Mouse (Mus musculus): ENCODE measurements around the gene Ereg.
A peak's percentile ranks its signal among the peaks of the same experiment; 100 is the strongest.

The Ereg gene

DNA sequence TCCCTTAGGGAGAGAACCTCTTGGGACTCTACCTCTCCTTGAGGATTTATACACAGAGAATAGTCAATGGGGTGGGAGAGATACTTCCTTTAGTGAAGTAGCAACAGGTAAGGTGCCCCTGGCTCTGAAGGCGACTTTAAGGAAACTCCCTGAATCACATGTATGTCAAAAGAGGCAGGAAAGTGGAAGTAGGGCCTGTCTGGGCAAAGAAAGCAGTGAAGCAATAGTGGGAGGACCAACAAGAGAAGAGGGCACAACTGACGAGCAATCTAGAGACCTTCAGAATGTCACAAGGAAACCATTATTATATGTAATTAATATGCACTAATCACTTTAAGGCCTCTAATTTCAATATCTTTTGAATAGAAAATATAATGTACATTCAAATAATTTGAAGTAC lies 39.5 kb downstream of the Ereg start:
- no peak for DNase-seq

DNA sequence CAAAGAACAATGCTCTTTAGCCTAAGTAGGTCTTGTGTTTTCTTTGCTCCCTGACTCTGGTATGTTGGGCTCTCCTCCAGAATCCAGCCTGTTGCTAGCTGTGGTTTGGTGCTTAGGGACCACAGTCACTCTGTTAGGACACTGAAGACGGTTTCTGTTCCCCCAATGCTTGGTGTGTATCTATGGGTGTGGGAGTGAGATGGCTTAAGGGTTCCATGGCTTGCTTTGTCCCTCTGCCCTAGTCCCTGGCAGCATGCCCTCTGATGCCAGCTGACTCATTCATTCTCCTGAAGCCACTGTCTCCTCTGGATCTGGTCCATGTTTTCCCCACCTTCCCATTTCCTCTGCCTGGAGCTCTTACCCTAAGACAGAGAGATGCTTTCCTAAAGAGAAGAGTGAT lies 40.2 kb downstream of the Ereg start:
- DNase-seq = no peak

DNA sequence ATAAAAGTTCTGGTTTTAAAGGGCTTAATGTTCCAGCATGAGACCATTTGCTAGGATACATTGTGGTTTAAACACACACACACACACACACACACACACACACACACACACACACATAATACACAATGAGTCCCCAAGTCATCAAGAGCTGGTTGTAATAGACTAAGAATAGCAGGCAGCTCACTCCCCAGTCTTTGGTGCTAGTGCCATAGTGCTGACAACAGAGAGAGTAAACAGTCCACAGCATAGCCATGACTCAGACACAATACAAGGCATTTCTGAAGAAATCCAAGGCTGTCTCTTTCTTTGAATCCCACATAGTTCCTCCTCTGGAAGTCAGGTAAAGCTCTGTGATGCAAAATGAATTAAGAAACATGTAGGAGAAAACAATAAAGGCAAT lies 44.2 kb downstream of the Ereg start:
- DNase-seq = no peak

DNA sequence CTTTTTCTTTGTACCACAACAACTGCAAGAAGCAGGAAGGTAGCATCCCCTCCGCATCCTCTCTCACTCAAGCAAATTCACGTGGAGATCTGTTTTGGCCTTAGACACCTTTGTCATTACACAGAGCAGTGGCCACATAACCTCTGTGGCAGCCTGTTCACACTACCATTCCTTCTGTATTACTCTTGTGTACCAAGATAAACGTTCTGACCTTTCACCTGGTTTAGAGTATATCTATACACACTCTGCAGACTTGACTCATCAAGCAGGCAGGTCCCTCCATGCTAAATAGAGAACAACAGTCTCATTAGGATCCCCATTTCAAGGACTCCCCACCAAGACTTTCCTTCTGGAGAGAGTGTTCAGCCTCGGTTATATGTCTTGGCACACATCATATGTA lies 49.0 kb downstream of the Ereg start:
- no peak for DNase-seq

DNA sequence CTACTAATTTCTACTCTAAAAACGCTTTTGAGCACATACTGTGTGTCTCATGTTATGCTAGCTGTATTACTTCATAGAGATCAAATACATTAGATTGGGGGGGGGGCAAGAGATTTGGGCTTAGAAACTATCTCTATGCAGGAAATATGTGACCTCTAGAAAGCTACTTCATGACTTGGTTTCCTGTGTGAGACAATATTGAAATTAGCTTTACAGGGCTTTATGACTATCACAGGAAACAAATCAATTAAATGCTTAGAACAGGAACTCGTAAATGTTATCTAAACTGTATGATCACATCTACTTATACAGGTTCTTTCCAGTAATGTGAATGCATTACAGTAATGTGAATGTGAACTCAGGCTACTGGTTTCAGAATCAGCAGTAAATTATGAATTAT lies 49.7 kb downstream of the Ereg start:
- no peak for DNase-seq

DNA sequence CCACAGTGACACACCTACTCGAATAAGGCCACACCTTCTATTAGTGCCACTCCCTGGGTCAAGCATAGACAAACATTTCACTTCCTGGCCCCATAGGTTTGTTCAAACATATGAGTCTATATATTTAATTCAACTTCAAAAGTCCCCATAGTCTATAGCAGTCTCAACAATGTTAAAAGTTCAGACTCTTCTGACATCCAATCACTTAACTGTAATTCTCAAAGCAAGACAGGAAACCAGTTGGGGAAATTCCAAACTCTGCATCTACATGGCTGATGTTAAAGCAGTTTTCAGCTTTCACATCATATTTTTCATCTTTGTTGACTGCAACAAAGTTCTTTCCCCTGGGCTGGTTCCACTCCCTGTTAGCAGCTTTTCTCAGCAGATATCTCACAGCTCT lies 52.2 kb downstream of the Ereg start:
- no peak for DNase-seq

GRCm38 (mm10) chr5:91134961-91135360 lies 60.5 kb downstream of the Ereg start:
- DNase-seq = no peak

GRCm38 (mm10) chr5:91138970-91139369 lies 64.5 kb downstream of the Ereg start:
- DNase-seq = no peak

GRCm38 (mm10) chr5:91139446-91139873 lies 65.0 kb downstream of the Ereg start, which contains the start of gene Areg:
Areg (plus strand) TSS chr5:91139599.
- DNase-seq = peak; percentile 50

GRCm38 (mm10) chr5:91140896-91141448 lies 66.5 kb downstream of the Ereg start:
- DNase-seq = no peak

Measured in lung, postnatal 14 days (tissue).